Comparison of ENCODE assay signal across 9 mouse cellular contexts in genomic region chrX:11735516-11736170, GRCm38 (mm10).
DNase-seq lines count a peak whose midpoint lies in the region; ATAC-seq lines count a peak whose summit lies in the region.
"Had no signal": no experiment of that assay in that cellular context is flagged by ENCODE, and none has a peak within 500 bp of the region (broad histone marks: within the 10 kb centered on the region; RNA-seq: fewer than 3 reads in every experiment).

No protein-coding gene starts in this region.

- H3K4me3 ChIP-seq in kidney, embryonic 14.5 days (ENCODE audit: low read length), result no peak overlapping the region

- H3K27ac ChIP-seq in kidney, embryonic 14.5 days (ENCODE audit: low read depth, low read length), result peak overlapping the region; percentile 30; the same call in 1 of the 2 replicates

- H3K27me3 ChIP-seq in kidney, embryonic 14.5 days (ENCODE audit: control insufficient read depth, insufficient read depth, low read length), result no peaks in the 10 kb centered on the region
- H3K27me3 ChIP-seq: CH12.LX had no signal

- H3K9me3 ChIP-seq in kidney, embryonic 14.5 days (ENCODE audit: control insufficient read depth, low read length), result no peaks in the 10 kb centered on the region

- 38% methylated on average over 17 of the region's 17 CpGs for WGBS in kidney, embryonic 14.5 days

- DNase-seq in layer of hippocampus, postnatal 10 days (ENCODE audit: low spot score in 2 of 2), result peak; percentile 37 to 60
- DNase-seq in layer of hippocampus, adult 9-10 months (ENCODE audit: low spot score), result no peak
- peak; percentile 81 for DNase-seq in cerebellum, adult 9-11 months
- peak; percentile 39 to 72 for DNase-seq in heart, adult 9 months (ENCODE audit: low spot score in 2 of 2)
- peak; percentile 65 for DNase-seq in lung, postnatal 10 days
- DNase-seq in testis, postnatal 10 days (ENCODE audit: low spot score), result peak; percentile 86
- no peak for DNase-seq in frontal cortex, postnatal 25 days (ENCODE audit: low spot score in 2 of 2)

- H3K36me3 ChIP-seq in kidney, embryonic 14.5 days (ENCODE audit: control insufficient read depth, insufficient read depth, low read length), result no peaks in the 10 kb centered on the region

- H3K9ac ChIP-seq in kidney, embryonic 14.5 days (ENCODE audit: low read depth, low read length), result no peak overlapping the region

- H3K4me1 ChIP-seq in kidney, embryonic 14.5 days (ENCODE audit: control insufficient read depth, insufficient read depth, low read length), result 0 out of 2 replicates have a peak, but pooled peaks cover 8% of the 10 kb centered on the region

- ATAC-seq in kidney, embryonic 14.5 days (ENCODE audit: low FRiP score, low TSS enrichment), result no peak; the same call in 1 of the 2 replicates

- H3K4me2 ChIP-seq in kidney, embryonic 14.5 days (replicated peaks; ENCODE audit: low read depth, low read length), result no peak overlapping the region

Comparison
In these comparisons a context has a peak if more than half of its experiments do, and no peak if none do; other contexts are left out.
1. DNase-seq: peak in layer of hippocampus, postnatal 10 days (2 of 2), cerebellum, adult 9-11 months (single experiment), heart, adult 9 months (2 of 2), lung, postnatal 10 days (single experiment) and testis, postnatal 10 days (single experiment); none in layer of hippocampus, adult 9-10 months (single experiment) and frontal cortex, postnatal 25 days (0 of 2).